Mouse (Mus musculus): ENCODE measurements around the gene Arl16.

Gene Arl16

GRCm38 (mm10) chr11:120491317-120492023, 24.1 kb upstream of the Arl16 start, which contains the start of gene Slc25a10:
Slc25a10 (plus strand) TSS chr11:120491840.
- DNase-seq (ENCODE audit: low spot score): peak; percentile 91

GRCm38 (mm10) chr11:120490291-120491046, 23.1 kb upstream of the Arl16 start:
- no peak for DNase-seq (ENCODE audit: low spot score)

GRCm38 (mm10) chr11:120489054-120489761, 21.8 kb upstream of the Arl16 start:
- DNase-seq (ENCODE audit: low spot score): peak; percentile 71

- DNase-seq (ENCODE audit: low spot score): no peak
Observed at GRCm38 (mm10) chr11:120488516-120488915, 21.1 kb upstream of the Arl16 start.

GRCm38 (mm10) chr11:120485251-120485650, 17.8 kb upstream of the Arl16 start:
- DNase-seq (ENCODE audit: low spot score): no peak

- peak; percentile 88 for DNase-seq (ENCODE audit: low spot score)
Observed at GRCm38 (mm10) chr11:120484265-120484981, 17.0 kb upstream of the Arl16 start, which contains the start of gene Mrpl12. Mrpl12 (plus strand) TSS chr11:120484613.

- no peak for DNase-seq (ENCODE audit: low spot score)
Observed at GRCm38 (mm10) chr11:120483448-120483934, 16.1 kb upstream of the Arl16 start.

- no peak for DNase-seq (ENCODE audit: low spot score)
Observed at GRCm38 (mm10) chr11:120472052-120472451, 4.6 kb upstream of the Arl16 start.

GRCm38 (mm10) chr11:120467736-120468092, 307 bp upstream of the Arl16 start:
- DNase-seq (ENCODE audit: low spot score): no peak

- no peak for DNase-seq (ENCODE audit: low spot score)
Observed at GRCm38 (mm10) chr11:120465521-120465920, 1.9 kb downstream of the Arl16 start.

GRCm38 (mm10) chr11:120464365-120464764, 3.0 kb downstream of the Arl16 start:
- DNase-seq (ENCODE audit: low spot score): no peak

- no peak for DNase-seq (ENCODE audit: low spot score)
Observed at GRCm38 (mm10) chr11:120463536-120463935, 3.9 kb downstream of the Arl16 start.

GRCm38 (mm10) chr11:120458847-120459597, 8.4 kb downstream of the Arl16 start:
- no peak for DNase-seq (ENCODE audit: low spot score)

GRCm38 (mm10) chr11:120457772-120458751, 9.3 kb downstream of the Arl16 start, which contains the start of the genes Oxld1 and Ccdc137:
Oxld1 (minus strand) TSS chr11:120458068.
Ccdc137 (plus strand) TSS chr11:120458115.
- peak; percentile 71 for DNase-seq (ENCODE audit: low spot score)

GRCm38 (mm10) chr11:120457370-120457769, 10.0 kb downstream of the Arl16 start:
- DNase-seq (ENCODE audit: low spot score): no peak

GRCm38 (mm10) chr11:120455413-120455812, 12.0 kb downstream of the Arl16 start:
- no peak for DNase-seq (ENCODE audit: low spot score)

- no peak for DNase-seq (ENCODE audit: low spot score)
Observed at GRCm38 (mm10) chr11:120454965-120455364, 12.4 kb downstream of the Arl16 start.

- no peak for DNase-seq (ENCODE audit: low spot score)
Observed at GRCm38 (mm10) chr11:120453306-120453705, 14.1 kb downstream of the Arl16 start, which contains the start of gene Pde6g. Pde6g (minus strand) TSS chr11:120453500.

- DNase-seq (ENCODE audit: low spot score): no peak
Observed at GRCm38 (mm10) chr11:120452246-120452645, 15.2 kb downstream of the Arl16 start.

GRCm38 (mm10) chr11:120447179-120447578, 20.2 kb downstream of the Arl16 start:
- no peak for DNase-seq (ENCODE audit: low spot score)

Measured in urinary bladder, postnatal 14 days (tissue).